Mouse (Mus musculus) CH12.LX (cell line): ENCODE measurements around the gene Scgb1a1.

Experiments used
- CHD1 ChIP-seq: IDR thresholded peaks from 2 replicates; pipeline ENCODE4 v1.6.1; 2012; ENCODE audit warnings: low read depth, low read length, improper control_type of control experiment, inconsistent platforms
- CTCF ChIP-seq, 2 experiments: IDR thresholded peaks in 1 of 2; conservative IDR thresholded peaks in 1 of 2; 2 replicates each; pipeline ENCODE4 v1.5.1; 2011 to 2012; ENCODE audit warnings: low read depth in 2 of 2, low read length in 2 of 2, improper control_type of control experiment in 1 of 2, inconsistent platforms in 1 of 2, mild to moderate bottlenecking in 1 of 2, moderate library complexity in 1 of 2
- POLR2A ChIP-seq: IDR thresholded peaks from 2 replicates; pipeline ENCODE4 v1.6.1; 2011; ENCODE audit warnings: low read depth, mild to moderate bottlenecking, improper control_type of control experiment, low read length

DNA sequence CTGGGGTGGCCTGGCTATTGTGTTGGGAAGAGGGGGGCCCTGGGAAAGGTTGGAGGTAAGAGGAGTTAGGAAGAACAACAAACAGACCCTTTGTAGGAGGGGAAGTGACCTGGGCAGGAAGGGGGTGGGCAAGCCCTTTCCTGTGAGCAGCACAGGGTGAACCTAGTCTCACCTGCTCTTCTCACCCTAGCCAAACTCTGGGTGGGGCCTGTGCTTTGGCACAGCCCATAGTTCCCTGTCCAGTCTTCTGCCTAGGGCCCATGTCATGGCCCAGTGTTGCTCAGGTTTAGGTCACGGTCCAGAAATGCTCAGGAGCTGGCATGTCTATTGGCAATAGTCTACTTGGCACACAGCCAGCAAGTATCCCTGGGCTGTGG is 19.6 kb upstream of the Scgb1a1 start:
- TF ChIP-seq CTCF (conservative IDR thresholded peaks at IDR 0.05 in 1 of 2, IDR thresholded peaks at IDR 0.05 in 1 of 2; ENCODE audit: low read depth in 2 of 2, low read length in 2 of 2) = no peak
- no peak for TF ChIP-seq POLR2A
- no peak for TF ChIP-seq CHD1
